26 mouse cellular contexts compared by ENCODE assay signal in genomic region chr10:66331166-66331565, GRCm38 (mm10).
A peak's percentile ranks its signal among the peaks of the same experiment; 100 is the strongest.
DNase-seq lines count a peak whose midpoint lies in the region; ATAC-seq and TF ChIP-seq lines count a peak whose summit lies in the region.
"Had no signal": no experiment of that assay in that cellular context is flagged by ENCODE, and none has a peak within 500 bp of the region (broad histone marks: within the 10 kb centered on the region; RNA-seq: fewer than 3 reads in every experiment).

No protein-coding gene starts in this region.

- no peak overlapping the region; the same call in 1 of the 2 replicates for H3K27ac ChIP-seq in forebrain, embryonic 14.5 days (ENCODE audit: low read depth, low read length)
- H3K27ac ChIP-seq in forebrain, embryonic 12.5 days, result no peak overlapping the region
- no peak overlapping the region for H3K27ac ChIP-seq in midbrain, postnatal 0 days (ENCODE audit: low read depth, low read length)
- no peak overlapping the region for H3K27ac ChIP-seq in midbrain, embryonic 10.5 days (replicated peaks)
- no peak overlapping the region for H3K27ac ChIP-seq in kidney, embryonic 14.5 days (ENCODE audit: low read depth, low read length)
- H3K27ac ChIP-seq: embryonic facial prominence, embryonic 13.5 days; embryonic facial prominence, embryonic 15.5 days; forebrain, embryonic 10.5 days; forebrain, embryonic 15.5 days had no signal

- H3K4me1 ChIP-seq in forebrain, embryonic 14.5 days (ENCODE audit: control insufficient read depth, insufficient read depth, low read length), result no peaks in the 10 kb centered on the region; the same call in 1 of the 2 replicates
- H3K4me1 ChIP-seq in forebrain, embryonic 12.5 days, result no peaks in the 10 kb centered on the region
- H3K4me1 ChIP-seq in midbrain, postnatal 0 days (ENCODE audit: insufficient read depth, low read length), result no peaks in the 10 kb centered on the region
- H3K4me1 ChIP-seq in midbrain, embryonic 10.5 days, result no peaks in the 10 kb centered on the region
- H3K4me1 ChIP-seq in kidney, embryonic 14.5 days (ENCODE audit: control insufficient read depth, insufficient read depth, low read length), result no peaks in the 10 kb centered on the region
- H3K4me1 ChIP-seq: embryonic facial prominence, embryonic 13.5 days; embryonic facial prominence, embryonic 15.5 days; forebrain, embryonic 10.5 days; forebrain, embryonic 15.5 days had no signal

- no peak for TF ChIP-seq CTCF in midbrain, postnatal 0 days (IDR thresholded peaks at IDR 0.05)

- WGBS in forebrain, embryonic 14.5 days, result 6% methylated on average over 3 of the region's 3 CpGs
- WGBS in forebrain, embryonic 12.5 days, result 17% methylated on average over 3 of the region's 3 CpGs
- 40% methylated on average over 3 of the region's 3 CpGs for WGBS in midbrain, postnatal 0 days
- WGBS in midbrain, embryonic 10.5 days, result 64% methylated on average over 3 of the region's 3 CpGs
- WGBS in kidney, embryonic 14.5 days, result 73% methylated on average over 3 of the region's 3 CpGs

- H3K9me3 ChIP-seq in forebrain, embryonic 14.5 days (replicated peaks; ENCODE audit: control insufficient read depth, low read length), result no peaks in the 10 kb centered on the region
- no peaks in the 10 kb centered on the region for H3K9me3 ChIP-seq in forebrain, embryonic 12.5 days
- H3K9me3 ChIP-seq in midbrain, postnatal 0 days (ENCODE audit: low read length), result no peaks in the 10 kb centered on the region
- no peaks in the 10 kb centered on the region for H3K9me3 ChIP-seq in midbrain, embryonic 10.5 days (replicated peaks)
- no peaks in the 10 kb centered on the region for H3K9me3 ChIP-seq in kidney, embryonic 14.5 days (ENCODE audit: control insufficient read depth, low read length)
- H3K9me3 ChIP-seq: embryonic facial prominence, embryonic 13.5 days; embryonic facial prominence, embryonic 15.5 days; forebrain, embryonic 10.5 days; forebrain, embryonic 15.5 days had no signal

- H3K4me3 ChIP-seq in forebrain, embryonic 14.5 days (ENCODE audit: low read depth, low read length), result no peak overlapping the region
- H3K4me3 ChIP-seq in forebrain, embryonic 12.5 days (replicated peaks), result no peak overlapping the region
- H3K4me3 ChIP-seq in midbrain, postnatal 0 days (ENCODE audit: low read depth, low read length), result no peak overlapping the region
- no peak overlapping the region for H3K4me3 ChIP-seq in midbrain, embryonic 10.5 days
- no peak overlapping the region for H3K4me3 ChIP-seq in kidney, embryonic 14.5 days (ENCODE audit: low read length)
- H3K4me3 ChIP-seq: embryonic facial prominence, embryonic 13.5 days; embryonic facial prominence, embryonic 15.5 days; erythroblast, embryonic 14.5 days; forebrain, embryonic 10.5 days; forebrain, embryonic 15.5 days had no signal

- no peak overlapping the region for H3K9ac ChIP-seq in forebrain, embryonic 14.5 days (ENCODE audit: low read length)
- no peak overlapping the region for H3K9ac ChIP-seq in forebrain, embryonic 12.5 days
- no peak overlapping the region for H3K9ac ChIP-seq in midbrain, postnatal 0 days (replicated peaks; ENCODE audit: low read length, poor library complexity, severe bottlenecking)
- no peak overlapping the region for H3K9ac ChIP-seq in kidney, embryonic 14.5 days (ENCODE audit: low read depth, low read length)
- H3K9ac ChIP-seq: embryonic facial prominence, embryonic 13.5 days; embryonic facial prominence, embryonic 15.5 days; forebrain, embryonic 15.5 days had no signal

- no peak overlapping the region for H3K4me2 ChIP-seq in forebrain, embryonic 14.5 days (ENCODE audit: low read length)
- H3K4me2 ChIP-seq in forebrain, embryonic 12.5 days, result no peak overlapping the region
- no peak overlapping the region for H3K4me2 ChIP-seq in midbrain, postnatal 0 days (ENCODE audit: low read depth, low read length, poor library complexity, severe bottlenecking)
- H3K4me2 ChIP-seq in kidney, embryonic 14.5 days (replicated peaks; ENCODE audit: low read depth, low read length), result no peak overlapping the region
- H3K4me2 ChIP-seq: embryonic facial prominence, embryonic 13.5 days; embryonic facial prominence, embryonic 15.5 days; forebrain, embryonic 15.5 days had no signal

- H3K27me3 ChIP-seq in forebrain, embryonic 14.5 days (replicated peaks; ENCODE audit: control insufficient read depth, insufficient read depth, low read length), result no peaks in the 10 kb centered on the region
- no peaks in the 10 kb centered on the region for H3K27me3 ChIP-seq in forebrain, embryonic 12.5 days
- H3K27me3 ChIP-seq in midbrain, postnatal 0 days (ENCODE audit: insufficient read depth, low read length), result no peaks in the 10 kb centered on the region
- no peaks in the 10 kb centered on the region for H3K27me3 ChIP-seq in midbrain, embryonic 10.5 days (ENCODE audit: low read depth, poor library complexity, severe bottlenecking)
- no peaks in the 10 kb centered on the region for H3K27me3 ChIP-seq in kidney, embryonic 14.5 days (ENCODE audit: control insufficient read depth, insufficient read depth, low read length)
- H3K27me3 ChIP-seq: CH12.LX; embryonic facial prominence, embryonic 13.5 days; embryonic facial prominence, embryonic 15.5 days; forebrain, embryonic 15.5 days had no signal

- no peak for ATAC-seq in forebrain, embryonic 14.5 days
- no peak for ATAC-seq in forebrain, embryonic 12.5 days (ENCODE audit: low FRiP score)
- no peak for ATAC-seq in midbrain, postnatal 0 days (ENCODE audit: low FRiP score)
- ATAC-seq in kidney, embryonic 14.5 days (ENCODE audit: low FRiP score, low TSS enrichment), result no peak
- ATAC-seq: CD4-positive, CD25-positive, alpha-beta regulatory T cell, adult 4 months; forebrain, embryonic 15.5 days had no signal

- no peaks in the 10 kb centered on the region for H3K36me3 ChIP-seq in forebrain, embryonic 14.5 days (ENCODE audit: control insufficient read depth, insufficient read depth, low read length)
- no peaks in the 10 kb centered on the region for H3K36me3 ChIP-seq in forebrain, embryonic 12.5 days (replicated peaks)
- no peaks in the 10 kb centered on the region for H3K36me3 ChIP-seq in midbrain, postnatal 0 days (ENCODE audit: insufficient read depth, low read length)
- H3K36me3 ChIP-seq in midbrain, embryonic 10.5 days, result no peaks in the 10 kb centered on the region
- H3K36me3 ChIP-seq in kidney, embryonic 14.5 days (ENCODE audit: control insufficient read depth, insufficient read depth, low read length), result no peaks in the 10 kb centered on the region
- H3K36me3 ChIP-seq: embryonic facial prominence, embryonic 13.5 days; embryonic facial prominence, embryonic 15.5 days; forebrain, embryonic 10.5 days; forebrain, embryonic 15.5 days; G1E had no signal

- intact Hi-C loops in heart, postnatal 10 days (cut with DNase I), result no loop called here

- DNase-seq in forebrain, embryonic 14.5 days (ENCODE audit: low spot score), result peak; percentile 41
- peak; percentile 12 for DNase-seq in midbrain, postnatal 0 days (ENCODE audit: low spot score)
- no peak for DNase-seq in midbrain, embryonic 10.5 days (ENCODE audit: low spot score)
- DNase-seq in retina, embryonic 14.5 days (ENCODE audit: low spot score), result peak; percentile 39
- no peak for DNase-seq in heart, postnatal 10 days
- DNase-seq: adrenal gland, adult 2 months; adrenal gland, postnatal 10 days; adrenal gland, postnatal 36 days; B cell, adult 2 months; cerebellum, adult 11 months; cerebellum, adult 18-20 months; cerebellum, adult 8-10 months; cerebellum, adult 9-11 months; cerebellum, postnatal 14 days; cerebellum, postnatal 36 days; embryo, embryonic 11 days had no signal

Comparison
In these comparisons a context has a peak if more than half of its experiments do, and no peak if none do; other contexts are left out.
1. DNase-seq: peak in forebrain, embryonic 14.5 days (single experiment), midbrain, postnatal 0 days (single experiment) and retina, embryonic 14.5 days (single experiment); none in midbrain, embryonic 10.5 days (single experiment) and heart, postnatal 10 days (0 of 2).